Comparison of ENCODE assay signal across 9 mouse cellular contexts in the genomic region with DNA sequence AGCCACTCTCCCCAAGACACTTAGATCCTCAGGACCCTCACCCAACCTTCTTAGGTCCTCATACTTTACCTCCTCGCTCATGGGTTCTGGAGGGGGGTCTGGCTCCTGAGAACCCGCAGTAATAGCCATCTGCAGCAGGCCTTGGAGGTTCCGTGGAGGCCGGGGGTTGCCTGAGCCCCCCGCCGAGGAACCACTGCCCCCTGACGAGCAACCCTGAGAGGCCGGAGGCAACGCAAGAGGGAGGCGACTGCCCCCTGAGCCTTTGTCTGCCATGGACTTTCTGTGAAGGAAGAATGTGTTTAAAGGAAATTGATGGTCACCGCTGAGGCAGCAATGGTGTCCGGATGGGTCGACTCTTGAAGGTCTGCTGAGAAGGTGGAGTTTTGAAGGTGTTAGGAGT. TPM values are rescaled to one million over a fixed set of nuclear protein-coding genes. Genes with fewer than 3 reads are reported as not detected.
DNase-seq lines count a peak whose midpoint lies in the region; ATAC-seq and TF ChIP-seq lines count a peak whose summit lies in the region.
"Had no signal": no experiment of that assay in that cellular context is flagged by ENCODE, and none has a peak within 500 bp of the region (broad histone marks: within the 10 kb centered on the region; RNA-seq: fewer than 3 reads in every experiment).

No protein-coding gene starts in this region.

- intact Hi-C loops in left cerebral cortex, postnatal 14 days (cut with DNase I), result no loop called here

- H3K4me2 ChIP-seq in heart, embryonic 12.5 days, result peak overlapping the region; percentile 94
- H3K4me2 ChIP-seq in heart, embryonic 16.5 days (ENCODE audit: low read depth, low read length), result peak overlapping the region; percentile 96

- peak overlapping the region; percentile 50; the same call in 1 of the 2 replicates for H3K27ac ChIP-seq in heart, embryonic 12.5 days (ENCODE audit: poor library complexity, severe bottlenecking)
- H3K27ac ChIP-seq in heart, embryonic 16.5 days (ENCODE audit: low read length), result peak overlapping the region; percentile 76; the same call in 1 of the 2 replicates

- 5% methylated on average over 13 of the region's 13 CpGs for WGBS in heart, embryonic 12.5 days
- WGBS in heart, embryonic 16.5 days, result 2% methylated on average over 13 of the region's 13 CpGs

- peaks cover 21% of the 10 kb centered on the region for H3K36me3 ChIP-seq in heart, embryonic 12.5 days
- H3K36me3 ChIP-seq in G1E (replicated peaks), result peaks cover 35% of the 10 kb centered on the region
- peaks cover 4% of the 10 kb centered on the region; the same call in 1 of the 2 replicates for H3K36me3 ChIP-seq in heart, embryonic 16.5 days (ENCODE audit: control insufficient read depth, insufficient read depth)

- ATAC-seq in heart, embryonic 12.5 days (ENCODE audit: insufficient number of reproducible peaks, low FRiP score), result peak; percentile 2; the same call in 1 of the 2 replicates
- ATAC-seq in G1E (ENCODE audit: extremely low read depth, insufficient number of reproducible peaks, low FRiP score, poor library complexity, severe bottlenecking), result no peak
- ATAC-seq in heart, embryonic 16.5 days (replicated peaks; ENCODE audit: extremely low read depth, insufficient read depth, low FRiP score), result no peak
- ATAC-seq in megakaryocyte-erythroid progenitor cell, adult 5-6 weeks (replicated peaks; ENCODE audit: low FRiP score, low TSS enrichment, poor library complexity, severe bottlenecking), result peak; percentile 11
- no peak for ATAC-seq in CD4-positive, CD25-positive, alpha-beta regulatory T cell, adult 4 months

- H3K9ac ChIP-seq in heart, embryonic 12.5 days, result peak overlapping the region; percentile 67
- peak overlapping the region; percentile 73 for H3K9ac ChIP-seq in heart, embryonic 16.5 days (ENCODE audit: low read length)

- no peaks in the 10 kb centered on the region for H3K9me3 ChIP-seq in heart, embryonic 12.5 days (replicated peaks)
- no peaks in the 10 kb centered on the region for H3K9me3 ChIP-seq in G1E (replicated peaks)
- no peaks in the 10 kb centered on the region for H3K9me3 ChIP-seq in heart, embryonic 16.5 days (replicated peaks; ENCODE audit: control insufficient read depth, low read length)

- no peak for TF ChIP-seq CTCF in G1E (IDR thresholded peaks at IDR 0.05; ENCODE audit: low read depth, low read length)

- no peaks in the 10 kb centered on the region for H3K27me3 ChIP-seq in heart, embryonic 12.5 days (replicated peaks)
- peaks cover under 1% of the 10 kb centered on the region; the same call in 1 of the 2 replicates for H3K27me3 ChIP-seq in G1E (ENCODE audit: insufficient read depth, low read length)
- no peaks in the 10 kb centered on the region for H3K27me3 ChIP-seq in heart, embryonic 16.5 days (ENCODE audit: control insufficient read depth, insufficient read depth, low read length)

- peak overlapping the region; percentile 82 for H3K4me3 ChIP-seq in heart, embryonic 12.5 days
- H3K4me3 ChIP-seq in G1E (ENCODE audit: low read depth, low read length), result peak overlapping the region; percentile 86
- H3K4me3 ChIP-seq in heart, embryonic 16.5 days (ENCODE audit: low read length), result peak overlapping the region; percentile 89

- no peak for DNase-seq in heart, adult 8-10 months (ENCODE audit: low spot score)
- DNase-seq in G1E (ENCODE audit: low spot score), result peak; percentile 9
- DNase-seq in left cerebral cortex, postnatal 14 days (ENCODE audit: low spot score in 2 of 2), result no peak
- no peak for DNase-seq in layer of hippocampus, adult 8-10 months (ENCODE audit: low spot score in 2 of 2)

- H3K4me1 ChIP-seq in heart, embryonic 12.5 days (replicated peaks), result peaks cover 6% of the 10 kb centered on the region
- peaks cover 31% of the 10 kb centered on the region for H3K4me1 ChIP-seq in G1E (ENCODE audit: insufficient read depth, low read depth, low read length)
- peaks cover 7% of the 10 kb centered on the region for H3K4me1 ChIP-seq in heart, embryonic 16.5 days (ENCODE audit: control insufficient read depth, insufficient read depth, low read length)

RNA-seq across cellular contexts. Expression of a gene that starts 0.7 kb away (rescaled TPM):
- 78.2 and 84.7 TPM in 2 replicates for polyA plus RNA-seq in heart, embryonic 12.5 days (2016; fragmentation: Nextera tagmentation; extraction: Ambion mirVana)
- 10 to 100 TPM; 28.4 to 36.3 (median 33.5) TPM for total RNA-seq in heart, adult 8-10 months (2022)
- total RNA-seq in G1E (2014; fragmentation: Nextera tagmentation), result 55.3 and 67.8 TPM in 2 replicates
- total RNA-seq in G1E (2017), result 26.5 and 30.6 TPM in 2 replicates
- polyA plus RNA-seq in G1E (2012), result 124 and 152 TPM in 2 replicates
- 76.6 and 82.0 TPM in 2 replicates for polyA plus RNA-seq in heart, embryonic 16.5 days (2015; fragmentation: Nextera tagmentation; extraction: Ambion mirVana)
- 69.0 and 77.0 TPM in 2 replicates for total RNA-seq in megakaryocyte-erythroid progenitor cell, adult 5-6 weeks (2014; fragmentation: Nextera tagmentation)
- 44.9 and 47.4 TPM in 2 replicates for total RNA-seq in megakaryocyte-erythroid progenitor cell, adult 5-6 weeks (2017)
- polyA plus RNA-seq in CD4-positive, CD25-positive, alpha-beta regulatory T cell, adult 4 months (2017; shearing (Covaris generic)), result 10 to 100 TPM; 45.4 to 48.2 TPM
- total RNA-seq in left cerebral cortex, postnatal 14 days (2021), result 100 to 1,000 TPM; 102 to 108 TPM
- total RNA-seq in layer of hippocampus, adult 8-10 months (2022), result 10 to 100 TPM; 76.4 to 91.2 (median 84.1) TPM

RNA-seq across cellular contexts. Expression of a gene that starts 6.2 kb away (rescaled TPM):
- 1.0 and 1.7 TPM in 2 replicates for polyA plus RNA-seq in heart, embryonic 12.5 days (2016; fragmentation: Nextera tagmentation; extraction: Ambion mirVana)
- 1 to 10 TPM in 2 of 4 experiments, under 1 TPM in 2; 0.57 to 1.2 (median 0.98) TPM for total RNA-seq in heart, adult 8-10 months (2022)
- total RNA-seq in G1E (2014; fragmentation: Nextera tagmentation), result not detected in 2 replicates
- 0.44 TPM in 1 of 2 replicates, not detected in the other for total RNA-seq in G1E (2017)
- polyA plus RNA-seq in G1E (2012), result not detected in 2 replicates
- 0.49 and 1.1 TPM in 2 replicates for polyA plus RNA-seq in heart, embryonic 16.5 days (2015; fragmentation: Nextera tagmentation; extraction: Ambion mirVana)
- not detected in 2 replicates for total RNA-seq in megakaryocyte-erythroid progenitor cell, adult 5-6 weeks (2014; fragmentation: Nextera tagmentation)
- not detected in 2 replicates for total RNA-seq in megakaryocyte-erythroid progenitor cell, adult 5-6 weeks (2017)
- polyA plus RNA-seq in CD4-positive, CD25-positive, alpha-beta regulatory T cell, adult 4 months (2017; shearing (Covaris generic)), result not detected
- total RNA-seq in left cerebral cortex, postnatal 14 days (2021), result 100 to 1,000 TPM; 330 to 331 TPM
- total RNA-seq in layer of hippocampus, adult 8-10 months (2022), result 100 to 1,000 TPM; 314 to 327 (median 325) TPM

RNA-seq across cellular contexts. Expression of a gene that starts 25.4 kb away (rescaled TPM):
- polyA plus RNA-seq in heart, embryonic 12.5 days (2016; fragmentation: Nextera tagmentation; extraction: Ambion mirVana), result 9.8 and 10.2 TPM in 2 replicates
- total RNA-seq in heart, adult 8-10 months (2022), result 10 to 100 TPM; 70.5 to 77.7 (median 75.8) TPM
- total RNA-seq in G1E (2014; fragmentation: Nextera tagmentation) (97.4 and 108 TPM in 2 replicates), G1E (2017) (90.5 and 90.7 TPM in 2 replicates)
- 208 and 223 TPM in 2 replicates for polyA plus RNA-seq in G1E (2012)
- 4.9 and 5.8 TPM in 2 replicates for polyA plus RNA-seq in heart, embryonic 16.5 days (2015; fragmentation: Nextera tagmentation; extraction: Ambion mirVana)
- total RNA-seq in megakaryocyte-erythroid progenitor cell, adult 5-6 weeks (2014; fragmentation: Nextera tagmentation), result 81.4 and 118 TPM in 2 replicates
- total RNA-seq in megakaryocyte-erythroid progenitor cell, adult 5-6 weeks (2017), result 82.5 and 90.9 TPM in 2 replicates
- polyA plus RNA-seq in CD4-positive, CD25-positive, alpha-beta regulatory T cell, adult 4 months (2017; shearing (Covaris generic)), result 1 to 10 TPM; 6.7 to 9.1 TPM
- total RNA-seq in left cerebral cortex, postnatal 14 days (2021), result 100 to 1,000 TPM; 132 to 135 TPM
- 100 to 1,000 TPM; 130 to 139 (median 134) TPM for total RNA-seq in layer of hippocampus, adult 8-10 months (2022)

RNA-seq across cellular contexts. Expression of a gene that starts 40.8 kb away (rescaled TPM):
- polyA plus RNA-seq in heart, embryonic 12.5 days (2016; fragmentation: Nextera tagmentation; extraction: Ambion mirVana), result 0.08 TPM in 1 of 2 replicates, not detected in the other
- under 1 TPM in 3 of 4 experiments, not detected in 1; 0.12 to 0.24 (median 0.17) TPM for total RNA-seq in heart, adult 8-10 months (2022)
- total RNA-seq in G1E (2014; fragmentation: Nextera tagmentation) (1.1 and 1.7 TPM in 2 replicates), G1E (2017) (1.2 and 1.7 TPM in 2 replicates)
- polyA plus RNA-seq in G1E (2012), result 0.11 and 0.21 TPM in 2 replicates
- 0.06 and 0.33 TPM in 2 replicates for polyA plus RNA-seq in heart, embryonic 16.5 days (2015; fragmentation: Nextera tagmentation; extraction: Ambion mirVana)
- total RNA-seq in megakaryocyte-erythroid progenitor cell, adult 5-6 weeks (2014; fragmentation: Nextera tagmentation), result not detected in 2 replicates
- total RNA-seq in megakaryocyte-erythroid progenitor cell, adult 5-6 weeks (2017), result 0.33 and 1.1 TPM in 2 replicates
- under 1 TPM in 1 of 2 experiments, not detected in 1; 0.47 TPM for polyA plus RNA-seq in CD4-positive, CD25-positive, alpha-beta regulatory T cell, adult 4 months (2017; shearing (Covaris generic))
- under 1 TPM in 1 of 2 experiments, not detected in 1; 0.21 TPM for total RNA-seq in left cerebral cortex, postnatal 14 days (2021)
- total RNA-seq in layer of hippocampus, adult 8-10 months (2022), result under 1 TPM in 2 of 4 experiments, not detected in 2; 0.27 to 0.36 TPM
- total RNA-seq: layer of hippocampus, postnatal 10 days had no signal

RNA-seq across cellular contexts. Expression of a gene that starts 53.0 kb away (rescaled TPM):
- 3.2 and 3.7 TPM in 2 replicates for polyA plus RNA-seq in heart, embryonic 12.5 days (2016; fragmentation: Nextera tagmentation; extraction: Ambion mirVana)
- total RNA-seq in heart, adult 8-10 months (2022), result 1 to 10 TPM; 4.2 to 6.0 (median 4.8) TPM
- total RNA-seq in G1E (2014; fragmentation: Nextera tagmentation) (10.3 and 40.0 TPM in 2 replicates), G1E (2017) (9.3 and 10.4 TPM in 2 replicates)
- polyA plus RNA-seq in G1E (2012), result 3.8 and 4.8 TPM in 2 replicates
- polyA plus RNA-seq in heart, embryonic 16.5 days (2015; fragmentation: Nextera tagmentation; extraction: Ambion mirVana), result 1.0 and 1.5 TPM in 2 replicates
- 17.6 and 19.4 TPM in 2 replicates for total RNA-seq in megakaryocyte-erythroid progenitor cell, adult 5-6 weeks (2014; fragmentation: Nextera tagmentation)
- 7.7 and 15.6 TPM in 2 replicates for total RNA-seq in megakaryocyte-erythroid progenitor cell, adult 5-6 weeks (2017)
- 1 to 10 TPM; 2.9 to 4.2 TPM for polyA plus RNA-seq in CD4-positive, CD25-positive, alpha-beta regulatory T cell, adult 4 months (2017; shearing (Covaris generic))
- total RNA-seq in left cerebral cortex, postnatal 14 days (2021), result 10 to 100 TPM; 10.8 to 10.9 TPM
- 10 to 100 TPM; 15.4 to 27.0 (median 20.7) TPM for total RNA-seq in layer of hippocampus, adult 8-10 months (2022)

Comparison
In these comparisons a context has a peak if more than half of its experiments do, and no peak if none do; other contexts are left out.
1. ATAC-seq: peak in heart, embryonic 12.5 days (single experiment) and megakaryocyte-erythroid progenitor cell, adult 5-6 weeks (single experiment); none in G1E (single experiment), heart, embryonic 16.5 days (single experiment) and CD4-positive, CD25-positive, alpha-beta regulatory T cell, adult 4 months (single experiment).
2. RNA of a gene that starts 6.2 kb away (total RNA-seq): 330 to 331 TPM in left cerebral cortex, postnatal 14 days and 314 to 327 TPM in layer of hippocampus, adult 8-10 months; 0.57 to 1.2 TPM in heart, adult 8-10 months, 0.44 TPM in G1E and not detected in megakaryocyte-erythroid progenitor cell, adult 5-6 weeks; every median in the first group is over 100 times any median in the second.
3. Peak in every context shown above with its lines, with median percentiles within 50 percentile points of each other: H3K4me3 ChIP-seq.